Mouse (Mus musculus) E14TG2a.4 (cell line): ENCODE results near the gene Adamts6.

ENCODE experiments used
- CTCF ChIP-seq: conservative IDR thresholded peaks from 2 replicates; pipeline ENCODE4 v1.5.1; 2014; ENCODE audit warnings: low read length
- NANOG ChIP-seq: IDR thresholded peaks from 2 replicates; pipeline ENCODE4 v1.6.1; 2014; ENCODE audit warnings: borderline replicate concordance, low read length, mixed read lengths
- POU5F1 ChIP-seq: IDR thresholded peaks from 2 replicates; pipeline ENCODE4 v1.6.1; 2014; ENCODE audit warnings: low read length, borderline replicate concordance

DNA sequence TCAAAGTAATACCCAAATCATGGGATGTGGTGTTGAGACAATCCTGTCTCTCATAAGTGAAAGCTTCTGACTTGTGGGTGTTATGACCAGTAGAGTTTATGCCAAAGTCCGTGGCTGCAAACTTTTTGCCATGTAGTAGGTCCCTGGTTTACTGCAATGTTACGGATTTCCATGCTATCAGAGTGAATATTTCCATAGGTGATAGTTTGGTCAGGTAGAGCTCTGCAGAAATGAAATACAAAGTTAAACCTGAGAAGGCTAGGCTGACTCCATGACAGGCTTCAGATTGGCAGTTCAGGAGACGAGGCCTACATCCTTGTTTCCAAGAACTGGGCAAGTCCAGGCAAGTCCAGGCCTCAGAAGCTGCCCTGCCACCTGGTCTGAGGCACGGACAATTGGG is 232.3 kb downstream of the Adamts6 start:
- TF ChIP-seq CTCF (no peak), POU5F1 (no peak), NANOG (no peak)
